Mouse (Mus musculus) cerebellum, adult 2 months (tissue): Measurements from ENCODE around the gene Ncam1.

ENCODE experiments used
- CTCF ChIP-seq: fragments of 200-500 bp; IDR thresholded peaks from 2 replicates; pipeline ENCODE4 v1.5.1; 2011; ENCODE audit warnings: low read depth, mild to moderate bottlenecking, control low read depth, low read length, moderate library complexity, borderline replicate concordance; ENCODE audit not compliant: insufficient read depth
- POLR2A ChIP-seq: fragments of 200-500 bp; IDR thresholded peaks from 2 replicates; pipeline ENCODE4 v1.6.1; 2011; ENCODE audit warnings: low read length, control low read depth, borderline replicate concordance; ENCODE audit not compliant: insufficient read depth

GRCm38 (mm10) chr9:49757986-49758385 lies 40.7 kb downstream of the Ncam1 start:
- TF ChIP-seq CTCF: no peak
- peak; percentile 19; the same call in 1 of the 2 replicates for TF ChIP-seq POLR2A
